Comparison of ENCODE assay signal across 8 mouse cellular contexts in genomic region chr11:97370329-97371091, GRCm38 (mm10). TPM values are rescaled to one million over a fixed set of nuclear protein-coding genes. Genes with fewer than 3 reads are reported as not detected.
DNase-seq lines count a peak whose midpoint lies in the region; ATAC-seq and TF ChIP-seq lines count a peak whose summit lies in the region.

No protein-coding gene starts in this region.

- H3K9ac ChIP-seq in lung, embryonic 14.5 days, result no peak overlapping the region
- no peak overlapping the region for H3K9ac ChIP-seq in midbrain, embryonic 15.5 days

- H3K9me3 ChIP-seq in lung, embryonic 14.5 days (ENCODE audit: low read depth, low read length), result no peaks in the 10 kb centered on the region
- no peaks in the 10 kb centered on the region for H3K9me3 ChIP-seq in midbrain, embryonic 15.5 days

- no peak for ATAC-seq in lung, embryonic 14.5 days (ENCODE audit: insufficient read depth)
- ATAC-seq in midbrain, embryonic 15.5 days (replicated peaks), result no peak

- H3K4me1 ChIP-seq in lung, embryonic 14.5 days (ENCODE audit: insufficient read depth), result no peaks in the 10 kb centered on the region
- peaks cover 20% of the 10 kb centered on the region for H3K4me1 ChIP-seq in midbrain, embryonic 15.5 days

- 44% methylated on average over 7 of the region's 7 CpGs for WGBS in lung, embryonic 14.5 days
- 67% methylated on average over 7 of the region's 7 CpGs for WGBS in midbrain, embryonic 15.5 days

- H3K4me2 ChIP-seq in lung, embryonic 14.5 days, result no peak overlapping the region
- H3K4me2 ChIP-seq in midbrain, embryonic 15.5 days, result no peak overlapping the region

- no peak overlapping the region for H3K27ac ChIP-seq in lung, embryonic 14.5 days (ENCODE audit: low read depth)
- H3K27ac ChIP-seq in midbrain, embryonic 15.5 days, result no peak overlapping the region

- no peak for TF ChIP-seq CTCF in lung, embryonic 14.5 days (IDR thresholded peaks at IDR 0.05; ENCODE audit: low read depth)

- peaks cover 11% of the 10 kb centered on the region for H3K36me3 ChIP-seq in lung, embryonic 14.5 days (ENCODE audit: insufficient read depth)
- H3K36me3 ChIP-seq in midbrain, embryonic 15.5 days (replicated peaks), result peaks cover 6% of the 10 kb centered on the region

- H3K4me3 ChIP-seq in lung, embryonic 14.5 days (ENCODE audit: low read depth, low read length), result no peak overlapping the region
- H3K4me3 ChIP-seq in midbrain, embryonic 15.5 days, result no peak overlapping the region

- peak; percentile 89 for DNase-seq in heart, adult 11 months
- no peak for DNase-seq in heart, adult 8-10 months (ENCODE audit: low spot score)
- peak; percentile 62 for DNase-seq in lung, embryonic 14.5 days
- DNase-seq in lung, postnatal 25 days (ENCODE audit: low spot score), result no peak
- DNase-seq in kidney, postnatal 10 days, result peak; percentile 23
- peak; percentile 64 for DNase-seq in right cerebral cortex, postnatal 25 days
- DNase-seq in spleen, postnatal 36 days (ENCODE audit: low spot score in 2 of 2), result no peak

- no peaks in the 10 kb centered on the region for H3K27me3 ChIP-seq in lung, embryonic 14.5 days (ENCODE audit: insufficient read depth, low read length)
- no peaks in the 10 kb centered on the region for H3K27me3 ChIP-seq in midbrain, embryonic 15.5 days (replicated peaks)

RNA-seq across cellular contexts. Expression of gene Socs7, which starts 8.2 kb away (rescaled TPM):
- total RNA-seq in heart, adult 8-10 months (2022), result 10 to 100 TPM; 19.2 to 23.4 (median 20.0) TPM
- polyA plus RNA-seq in lung, embryonic 14.5 days (2014; fragmentation: Nextera tagmentation; extraction: Ambion mirVana), result 1.9 and 2.7 TPM in 2 replicates
- polyA plus RNA-seq in midbrain, embryonic 15.5 days (2015; fragmentation: Nextera tagmentation; extraction: Ambion mirVana), result 10.6 and 10.8 TPM in 2 replicates

RNA-seq across cellular contexts. Expression of gene Gpr179, which starts 18.6 kb away (rescaled TPM):
- total RNA-seq in heart, adult 8-10 months (2022), result under 1 TPM in 3 of 4 experiments, not detected in 1; 0.06 to 0.12 (median 0.06) TPM
- polyA plus RNA-seq in lung, embryonic 14.5 days (2014; fragmentation: Nextera tagmentation; extraction: Ambion mirVana), result 0.08 and 0.09 TPM in 2 replicates
- polyA plus RNA-seq in midbrain, embryonic 15.5 days (2015; fragmentation: Nextera tagmentation; extraction: Ambion mirVana), result 0.70 and 0.98 TPM in 2 replicates

RNA-seq across cellular contexts. Expression of gene Arhgap23, which starts 44.8 kb away (rescaled TPM):
- total RNA-seq in heart, adult 8-10 months (2022), result 10 to 100 TPM; 13.3 to 14.9 (median 14.0) TPM
- 7.0 and 7.9 TPM in 2 replicates for polyA plus RNA-seq in lung, embryonic 14.5 days (2014; fragmentation: Nextera tagmentation; extraction: Ambion mirVana)
- 10.9 and 11.0 TPM in 2 replicates for polyA plus RNA-seq in midbrain, embryonic 15.5 days (2015; fragmentation: Nextera tagmentation; extraction: Ambion mirVana)

RNA-seq across cellular contexts. Expression of gene Mrpl45, which starts 55.0 kb away (rescaled TPM):
- 10 to 100 TPM; 49.9 to 64.7 (median 56.9) TPM for total RNA-seq in heart, adult 8-10 months (2022)
- 46.0 and 48.1 TPM in 2 replicates for polyA plus RNA-seq in lung, embryonic 14.5 days (2014; fragmentation: Nextera tagmentation; extraction: Ambion mirVana)
- polyA plus RNA-seq in midbrain, embryonic 15.5 days (2015; fragmentation: Nextera tagmentation; extraction: Ambion mirVana), result 33.1 and 38.1 TPM in 2 replicates

Comparison
In these comparisons a context has a peak if more than half of its experiments do, and no peak if none do; other contexts are left out.
1. DNase-seq: peak in heart, adult 11 months (single experiment), lung, embryonic 14.5 days (single experiment), kidney, postnatal 10 days (single experiment) and right cerebral cortex, postnatal 25 days (single experiment); none in heart, adult 8-10 months (single experiment), lung, postnatal 25 days (single experiment) and spleen, postnatal 36 days (0 of 2).